Mouse (Mus musculus) mammary gland, adult 2 months (tissue): ENCODE measurements around the gene Myh6. TPM values are rescaled to one million over a fixed set of nuclear protein-coding genes. Genes with fewer than 3 reads are reported as not detected.

ENCODE experiments used
- polyA plus RNA-seq: library from polyadenylated mRNA; depleted of rRNA; stranded (reverse); fragments of >200 nt; gene quantifications from 2 replicates; pipeline ENCODE4 v1.2.3, GENCODE M21; 2012; ENCODE audit warnings: low replicate concordance; rRNA removed

Myh6 gene
- polyA plus RNA-seq: 0.48 and 0.62 TPM in 2 replicates

GRCm38 (mm10) chr14:54966320-54966977 is at the start of gene Myh6:
Myh6 (minus strand) TSS chr14:54966927.

DNA sequence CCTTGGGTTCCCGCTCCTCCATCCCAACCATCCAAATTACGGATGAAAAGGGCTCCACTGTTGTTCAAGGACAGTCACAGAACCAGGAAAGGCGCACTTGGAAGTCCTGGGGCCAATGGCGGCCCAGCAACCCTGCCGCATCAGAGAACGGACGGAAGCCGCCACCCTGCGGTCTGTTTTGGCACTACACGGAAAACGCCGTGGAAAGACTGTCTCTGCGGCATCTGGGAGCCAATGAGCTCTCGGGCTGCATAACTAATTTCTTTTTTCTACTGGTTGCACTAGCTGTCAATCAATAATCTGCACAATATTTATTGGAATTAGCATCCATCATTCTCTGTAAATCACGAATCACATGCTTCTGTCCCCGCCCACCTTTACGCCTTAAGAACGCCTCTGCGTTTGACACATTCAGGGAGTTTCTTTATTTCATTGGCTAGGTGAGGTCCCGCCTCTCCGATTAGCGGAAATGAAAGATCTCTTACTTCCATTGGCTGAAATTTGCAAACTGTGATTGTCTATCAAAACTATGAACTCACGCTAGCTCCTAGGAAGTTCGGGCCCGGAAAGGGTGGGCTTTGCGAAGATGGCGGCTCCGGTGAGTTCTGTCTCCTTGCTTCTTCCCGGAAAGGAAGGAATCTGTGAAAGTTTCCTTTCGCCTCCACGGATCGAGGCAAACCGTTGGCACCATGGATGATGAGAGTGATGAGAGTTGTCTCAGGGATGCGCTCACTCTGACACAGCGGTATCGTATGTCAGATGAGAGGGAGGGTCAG is 48.5 kb upstream of the Myh6 start, which contains the start of gene Ngdn:
Gene Ngdn, plus strand, starts transcription at position 464 of the 776 bp plus-strand sequence.

GRCm38 (mm10) chr14:54994136-54994868 is 27.6 kb upstream of the Myh6 start, which contains the start of gene Myh7:
Myh7 (minus strand) TSS chr14:54994626.

DNA sequence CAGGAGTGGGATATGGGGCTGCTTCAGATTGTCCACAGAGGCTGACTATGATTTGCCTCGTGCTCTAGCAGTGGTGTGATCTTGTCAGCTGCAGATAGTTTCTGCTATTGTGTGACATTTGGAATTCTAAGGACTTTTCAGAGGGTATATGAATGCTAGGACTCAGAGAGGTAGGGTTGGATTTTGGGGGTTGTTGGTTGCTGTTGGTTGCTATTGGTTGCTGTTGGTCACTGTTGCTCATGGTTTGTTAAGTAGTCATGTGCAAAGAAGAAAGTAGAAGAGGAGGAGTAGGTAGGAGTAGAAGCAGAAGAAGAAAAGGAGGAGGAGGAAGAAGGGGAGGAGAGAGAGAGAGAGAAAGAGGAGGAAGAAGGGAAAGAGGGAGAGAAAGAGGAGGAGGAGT is 9.9 kb upstream of the Myh6 start, which contains the start of gene Gm17428:
Gene Gm17428, plus strand, starts transcription at position 301 of the 400 bp plus-strand sequence.

GRCm38 (mm10) chr14:54935904-54936830 is 30.6 kb downstream of the Myh6 start, which contains the start of gene Cmtm5:
Cmtm5 (plus strand) TSS chr14:54936261.

GRCm38 (mm10) chr14:54932645-54933150 is 34.0 kb downstream of the Myh6 start, which contains the start of gene Il25:
Il25 (plus strand) TSS chr14:54932695.

GRCm38 (mm10) chr14:54925349-54926342 is 41.1 kb downstream of the Myh6 start, which contains the start of gene Efs:
Efs (minus strand) TSS chr14:54926126.

GRCm38 (mm10) chr14:54912886-54913285 is 53.8 kb downstream of the Myh6 start, which contains the start of gene Slc22a17:
Slc22a17 (minus strand) TSS chr14:54913132.

GRCm38 (mm10) chr14:54892200-54892599 is 74.5 kb downstream of the Myh6 start, which contains the start of gene Pabpn1:
Pabpn1 (plus strand) TSS chr14:54892500.

Other genes with a start within 250 kb of the Myh6 start
- gene Slc7a8, start 185.0 kb downstream of the Myh6 start, polyA plus RNA-seq: 11.6 and 16.1 TPM in 2 replicates
- gene Rnf212b, start 152.8 kb downstream of the Myh6 start, polyA plus RNA-seq: 0.29 TPM in 1 of 2 replicates, not detected in the other
- 3.5 and 9.6 TPM in 2 replicates for gene Homez, start 96.0 kb downstream of the Myh6 start, polyA plus RNA-seq
- 17.4 and 39.2 TPM in 2 replicates for gene Ppp1r3e, start 89.4 kb downstream of the Myh6 start, polyA plus RNA-seq
- gene Bcl2l2, start 83.5 kb downstream of the Myh6 start, polyA plus RNA-seq: 42.9 and 50.7 TPM in 2 replicates
- 24.7 TPM in 1 of 2 replicates, not detected in the other for gene Gm20521, start 83.5 kb downstream of the Myh6 start, polyA plus RNA-seq
- gene Pabpn1, start 74.4 kb downstream of the Myh6 start, polyA plus RNA-seq: 73.7 and 152 TPM in 2 replicates
- 75.6 and 107 TPM in 2 replicates for gene Slc22a17, start 53.8 kb downstream of the Myh6 start, polyA plus RNA-seq
- 38.0 and 58.4 TPM in 2 replicates for gene Efs, start 40.8 kb downstream of the Myh6 start, polyA plus RNA-seq
- not detected in 2 replicates for gene Il25, start 34.2 kb downstream of the Myh6 start, polyA plus RNA-seq
- 2.3 and 6.9 TPM in 2 replicates for gene Cmtm5, start 30.7 kb downstream of the Myh6 start, polyA plus RNA-seq
- not detected in 2 replicates for gene Gm17428, start 10.0 kb upstream of the Myh6 start, polyA plus RNA-seq
- gene Myh7, start 27.7 kb upstream of the Myh6 start, polyA plus RNA-seq: 0.02 and 0.57 TPM in 2 replicates
- 9.4 and 15.2 TPM in 2 replicates for gene Ngdn, start 48.5 kb upstream of the Myh6 start, polyA plus RNA-seq
- 1.1 and 3.8 TPM in 2 replicates for gene Zfhx2, start 125.4 kb upstream of the Myh6 start, polyA plus RNA-seq
- 6.1 and 7.8 TPM in 2 replicates for gene Thtpa, start 127.9 kb upstream of the Myh6 start, polyA plus RNA-seq
- gene Ap1g2, start 139.7 kb upstream of the Myh6 start, polyA plus RNA-seq: 58.4 TPM in 2 replicates
- gene Jph4, start 150.0 kb upstream of the Myh6 start, polyA plus RNA-seq: 0.39 and 0.56 TPM in 2 replicates